Mouse (Mus musculus) regulatory T cell (primary cell): ENCODE data around the gene Clcf1.

Source experiments
- in situ Hi-C: fragments of 300-600 bp; cut with MboI, MseI; formaldehyde crosslinking; loops from one replicate; pipeline ENCODE4 v1.15.1; 2025; ENCODE audit warnings: high pct_unique_total_duplicates

Clcf1 gene

DNA sequence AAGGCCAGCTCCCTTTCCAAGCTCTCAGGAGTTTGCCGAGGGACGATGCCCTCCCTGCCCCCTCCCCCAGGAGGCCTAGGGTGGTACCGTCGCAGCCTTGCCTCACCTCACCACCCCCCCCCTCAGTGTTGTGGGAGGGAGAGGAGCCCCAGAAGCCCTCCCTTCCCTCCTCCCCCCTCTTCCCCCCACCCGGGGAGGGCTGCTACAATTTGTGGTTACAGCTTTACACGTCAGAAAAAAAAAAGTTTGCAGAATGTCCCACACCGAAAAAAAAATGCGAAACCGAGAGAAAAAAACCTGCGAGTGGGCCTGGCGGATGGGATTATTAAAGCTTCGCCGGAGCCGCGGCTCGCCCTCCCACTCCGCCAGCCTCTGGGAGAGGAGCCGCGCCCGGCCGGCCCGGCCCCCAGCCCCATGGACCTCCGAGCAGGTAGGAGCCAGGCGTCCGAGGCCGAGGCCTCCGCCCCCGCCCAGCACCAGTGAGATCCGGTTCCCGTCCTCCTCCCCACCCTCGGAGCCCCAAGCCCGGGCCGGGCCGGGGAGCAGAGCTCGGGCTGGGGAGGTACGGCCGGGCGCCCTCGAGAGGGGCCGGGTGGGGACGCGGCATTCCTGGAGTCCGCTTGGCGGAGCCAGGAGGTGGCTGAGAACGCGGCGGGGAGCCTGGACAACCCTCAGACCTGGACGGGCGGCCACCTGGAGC is at the start of gene Clcf1, which contains the start of gene AC109138.7:
Clcf1 (plus strand) TSS at position 168 of the 700 bp plus-strand sequence.
AC109138.7 (plus strand) TSS at position 287 of the 700 bp plus-strand sequence.
- in situ Hi-C loops: no loop called here

DNA sequence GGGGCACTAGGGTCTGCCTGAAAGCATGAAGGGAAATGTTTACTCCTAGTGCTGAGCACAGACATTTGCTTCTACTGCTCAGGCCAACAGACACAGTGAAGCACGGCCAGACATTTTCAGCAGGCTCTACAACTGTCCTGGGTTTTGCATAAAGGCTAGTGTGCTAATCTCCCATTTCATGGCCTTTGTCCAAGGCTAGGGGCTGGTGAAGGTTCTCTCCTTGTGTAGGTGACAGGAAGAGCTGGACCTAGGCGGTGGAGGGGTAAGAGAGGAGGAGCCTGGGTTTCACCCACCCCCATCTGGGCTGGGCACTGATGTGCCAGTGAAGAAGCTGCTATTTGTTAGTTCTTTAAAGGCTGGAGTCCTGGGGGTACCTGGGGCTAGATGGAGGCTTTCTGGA is 49.3 kb upstream of the Clcf1 start:
- in situ Hi-C loops: no loop called here

- in situ Hi-C loops: no loop called here
Measured at GRCm38 (mm10) chr19:4166678-4167476, 47.2 kb upstream of the Clcf1 start.

DNA sequence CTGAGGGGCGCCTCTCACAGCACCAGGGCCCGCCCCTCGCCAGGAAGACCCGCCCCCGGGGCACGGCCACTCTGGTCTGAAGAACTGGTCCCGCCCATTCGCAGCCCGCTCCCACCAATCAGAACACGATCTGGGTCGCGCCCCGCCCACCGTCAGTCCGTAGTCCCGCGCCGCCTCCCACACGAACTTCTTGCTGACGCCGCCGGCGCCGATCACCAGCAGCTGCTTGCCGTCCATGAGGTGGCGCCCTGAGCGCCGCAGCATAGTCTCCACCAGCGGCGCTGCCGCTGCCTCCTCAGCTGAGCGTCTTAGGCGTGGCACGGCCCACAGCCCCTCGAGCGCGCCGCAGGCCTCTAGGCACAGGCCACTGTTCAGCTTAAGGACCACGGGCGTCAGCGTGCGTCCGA is 44.7 kb upstream of the Clcf1 start:
- in situ Hi-C loops: no loop called here

DNA sequence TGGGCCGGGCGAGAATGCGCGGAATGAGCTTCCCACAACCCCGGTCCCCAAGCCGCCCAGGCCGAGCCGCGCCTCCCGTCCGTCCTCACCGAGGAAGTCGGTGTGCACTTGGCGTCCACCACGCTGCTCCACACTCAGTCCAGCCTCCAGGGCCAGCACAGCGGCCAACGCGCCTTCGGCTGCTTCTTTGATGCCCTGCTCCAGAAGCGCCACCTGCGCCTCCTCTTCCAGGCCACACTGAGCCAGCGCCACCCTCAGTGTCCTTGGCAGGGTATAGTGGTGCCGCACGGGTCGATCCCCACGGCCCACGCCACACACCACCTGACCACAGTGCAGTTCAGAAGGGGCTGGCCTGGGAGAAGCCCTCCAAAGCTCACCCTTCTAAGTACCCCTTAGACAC is 44.2 kb upstream of the Clcf1 start:
- in situ Hi-C loops: loop anchor here (10.0 kb wide), 1 partner anchor 55 kb away; no protein-coding TSS in a partner anchor

GRCm38 (mm10) chr19:4170723-4171392 is 43.2 kb upstream of the Clcf1 start:
- in situ Hi-C loops: loop anchor here (10.0 kb wide), 1 partner anchor 56 kb away; no protein-coding TSS in a partner anchor

DNA sequence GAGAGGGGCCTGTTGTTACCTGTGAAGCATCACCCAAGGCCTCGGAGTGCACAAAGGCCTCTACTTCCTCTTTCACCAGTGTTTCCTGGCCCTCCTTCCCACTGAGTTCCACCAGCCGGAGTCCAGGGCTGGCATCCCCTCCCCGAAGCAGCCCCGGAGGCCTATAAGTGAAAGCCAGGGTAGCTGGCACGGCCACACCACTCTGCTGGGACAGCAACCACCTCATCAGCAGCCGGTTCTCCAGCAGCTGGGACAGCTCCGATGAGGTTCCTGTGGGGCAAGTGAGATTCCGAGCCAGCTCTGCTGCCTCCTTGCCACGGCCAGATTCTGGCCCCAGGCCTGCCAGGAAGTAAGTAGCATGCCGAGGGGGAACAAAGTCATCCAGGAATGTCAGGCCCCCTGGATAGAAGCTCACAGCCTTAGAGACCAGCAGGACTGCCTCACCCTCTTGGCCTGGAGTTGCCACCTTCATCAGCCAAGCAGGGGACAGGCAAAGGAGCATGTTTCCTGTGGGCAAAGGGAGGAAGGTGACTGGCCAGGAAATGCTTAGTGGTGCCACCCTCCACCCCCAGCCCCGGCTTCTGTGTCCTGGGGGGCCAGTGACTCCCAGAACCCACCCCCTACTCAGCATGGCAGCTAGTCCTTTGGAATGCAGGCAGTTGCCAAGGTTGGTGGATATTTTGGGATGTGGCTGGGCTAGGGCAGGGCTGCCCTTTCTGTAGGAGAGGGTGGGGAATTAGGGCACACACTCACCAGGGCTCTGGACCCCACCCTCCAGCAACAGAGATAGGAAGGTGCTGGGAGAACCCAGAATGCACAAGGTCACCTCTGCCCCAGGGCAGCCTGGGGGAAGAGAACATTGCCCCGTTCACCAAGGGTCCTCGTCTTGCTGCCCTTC is 42.4 kb upstream of the Clcf1 start:
- in situ Hi-C loops: loop anchor here (10.0 kb wide), 1 partner anchor 57 kb away; no protein-coding TSS in a partner anchor

DNA sequence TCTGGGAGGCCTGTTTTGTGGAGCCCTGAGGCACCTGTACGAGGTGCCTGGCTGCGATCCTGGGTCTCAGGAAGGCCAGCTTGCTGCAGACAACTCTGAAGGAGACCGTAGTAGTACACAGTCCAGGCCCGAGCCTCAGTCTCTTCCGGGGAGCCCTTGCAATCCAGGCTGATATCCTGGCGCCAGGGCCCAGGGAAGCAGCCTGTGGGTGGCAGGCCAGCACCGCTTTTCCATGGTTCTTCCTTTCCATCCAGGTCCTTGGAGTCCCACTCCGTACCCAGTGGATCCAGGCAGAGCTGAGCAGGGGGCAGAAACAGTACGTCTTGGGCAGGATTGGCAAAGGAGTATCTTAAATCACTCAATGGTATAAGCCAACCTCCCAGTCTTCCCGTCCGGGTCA is 41.1 kb upstream of the Clcf1 start:
- in situ Hi-C loops: loop anchor here (10.0 kb wide), 1 partner anchor 58 kb away; no protein-coding TSS in a partner anchor

GRCm38 (mm10) chr19:4175368-4175947 is 38.6 kb upstream of the Clcf1 start, which contains the start of gene Carns1:
Gene Carns1 (minus strand): TSS chr19:4175479.
- in situ Hi-C loops: loop anchor here (10.0 kb wide), 1 partner anchor 61 kb away; no protein-coding TSS in a partner anchor

- in situ Hi-C loops: no loop called here
Measured at GRCm38 (mm10) chr19:4180411-4180810, 33.6 kb upstream of the Clcf1 start.

- in situ Hi-C loops: no loop called here
Measured at GRCm38 (mm10) chr19:4181892-4182291, 32.1 kb upstream of the Clcf1 start.

DNA sequence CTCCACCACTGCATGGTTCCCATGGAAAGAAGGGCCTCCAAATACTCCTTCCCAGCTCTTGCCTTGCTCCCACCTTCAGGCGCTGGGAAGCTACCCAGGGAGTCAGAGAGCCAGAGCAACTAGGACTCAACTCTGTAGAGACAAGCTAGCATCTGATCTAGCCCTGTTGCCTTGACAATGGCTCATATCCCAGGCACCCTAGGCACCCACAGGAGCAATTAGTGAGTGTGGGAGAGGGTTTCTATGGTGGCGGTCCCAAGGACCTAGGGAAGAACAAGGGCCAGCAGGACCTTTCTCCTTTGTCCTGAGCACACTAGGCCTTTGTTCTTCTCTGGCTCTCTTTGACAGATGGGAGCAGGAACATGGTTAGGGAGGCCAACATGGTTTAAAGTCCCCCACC is 30.3 kb upstream of the Clcf1 start:
- in situ Hi-C loops: no loop called here

GRCm38 (mm10) chr19:4184976-4185975 is 28.8 kb upstream of the Clcf1 start:
- in situ Hi-C loops: no loop called here

- in situ Hi-C loops: no loop called here
Measured at GRCm38 (mm10) chr19:4187303-4187702, 26.7 kb upstream of the Clcf1 start.

- in situ Hi-C loops: no loop called here
Measured at GRCm38 (mm10) chr19:4189051-4189620, 24.9 kb upstream of the Clcf1 start.

DNA sequence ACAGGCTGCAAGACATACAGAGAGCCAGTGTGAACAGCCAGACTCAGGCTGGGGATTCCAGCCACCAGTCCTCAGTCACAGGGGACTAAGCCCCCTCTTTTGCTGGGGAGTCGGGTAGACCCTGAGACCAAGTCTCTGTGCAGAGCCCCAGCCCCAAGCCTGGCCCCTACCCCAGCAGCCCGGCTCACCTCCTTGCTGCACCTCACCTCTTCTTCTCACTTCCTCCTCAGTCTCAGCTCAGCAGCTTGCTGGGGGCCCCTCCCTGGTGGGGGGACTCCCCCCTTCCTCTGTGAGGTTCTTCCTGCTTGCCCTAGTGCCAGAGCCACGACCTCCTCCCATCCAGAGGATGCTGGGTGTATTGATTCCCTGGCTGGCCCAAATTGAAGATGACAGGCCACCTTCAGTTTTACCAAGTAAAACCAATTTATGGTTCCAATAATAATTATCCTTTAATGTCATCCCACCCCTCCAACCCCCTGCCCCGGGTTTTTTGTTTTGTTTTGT is 23.2 kb upstream of the Clcf1 start, which contains the start of gene Tbc1d10c:
Tbc1d10c (minus strand) TSS at position 454 of the 504 bp plus-strand sequence.
- in situ Hi-C loops: loop anchor here (5.0 to 10.0 kb wide), 2 partner anchors 74 to 1604 kb away; no protein-coding TSS in a partner anchor

DNA sequence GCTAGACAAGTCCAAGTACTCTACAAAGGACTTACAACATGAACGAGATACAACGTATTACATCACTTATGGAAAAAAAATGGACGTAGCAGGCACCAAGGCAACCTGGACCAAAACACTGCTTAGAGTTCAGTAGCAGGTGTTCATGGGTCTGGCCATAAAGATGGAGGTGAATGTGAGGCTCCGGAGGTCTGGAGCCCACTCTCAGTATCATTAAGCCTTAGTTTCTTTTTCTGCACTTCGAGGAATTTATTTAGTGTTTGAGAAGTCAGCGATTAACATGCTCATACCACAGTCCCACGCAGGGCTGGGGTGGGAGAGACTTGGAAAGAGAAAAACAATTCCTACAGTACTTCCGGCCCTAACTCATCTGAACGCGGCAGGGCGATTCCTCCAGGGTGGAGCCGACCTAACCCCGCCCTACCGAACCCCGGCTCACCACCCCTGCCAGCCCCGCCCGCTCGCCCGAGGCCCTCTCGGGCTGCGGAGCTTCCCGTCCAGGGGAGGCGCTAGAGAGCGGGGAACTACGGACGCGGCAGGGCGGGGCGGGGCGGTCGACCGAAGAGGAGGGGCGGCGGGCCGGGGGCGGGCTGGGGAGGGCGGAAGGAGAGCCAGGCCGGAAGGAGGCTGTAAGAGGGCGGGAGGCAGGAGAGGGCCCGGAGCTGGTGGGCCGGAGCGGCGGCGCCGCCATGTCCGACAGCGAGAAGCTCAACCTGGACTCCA is 22.3 kb upstream of the Clcf1 start, which contains the start of gene Ppp1ca:
Ppp1ca (plus strand) TSS at position 538 of the 723 bp plus-strand sequence.
- in situ Hi-C loops: loop anchor here (5.0 to 10.0 kb wide), 2 partner anchors 74 to 1603 kb away; no protein-coding TSS in a partner anchor
